Mouse (Mus musculus) midbrain, embryonic 10.5 days (tissue): ENCODE measurements around the gene Raly. TPM values are rescaled to one million over a fixed set of nuclear protein-coding genes. Genes with fewer than 3 reads are reported as not detected.
"Not testable (repeated sequence)": the region's sequence is repeated elsewhere in the genome, so short reads cannot be mapped to it uniquely, and the experiment has no call there.

Experiments used
- DNase-seq: peaks from one replicate; pipeline ENCODE4 v3.0.0-alpha.2; 2017; ENCODE audit warnings: low spot score
- H3K27ac ChIP-seq: fragments of 300-500 bp; sonication (generic); replicated peaks from 2 replicates; pipeline ENCODE4 v1.5.1; 2016; ENCODE audit warnings: mild to moderate bottlenecking
- H3K27me3 ChIP-seq: fragments of 300-500 bp; sonication (generic); 2 replicates; pipeline ENCODE4 v1.6.1; 2016; ENCODE audit warnings: low read depth, mild to moderate bottlenecking; ENCODE audit not compliant: poor library complexity, severe bottlenecking
- H3K36me3 ChIP-seq: fragments of 300-500 bp; sonication (generic); 2 replicates; pipeline ENCODE4 v1.6.1; 2016; ENCODE audit warnings: mild to moderate bottlenecking, moderate library complexity
- H3K4me1 ChIP-seq: fragments of 300-500 bp; sonication (generic); 2 replicates; pipeline ENCODE4 v1.6.1; 2016
- H3K4me3 ChIP-seq: fragments of 300-500 bp; sonication (generic); 2 replicates; pipeline ENCODE4 v1.5.1; 2016; ENCODE audit warnings: mild to moderate bottlenecking, moderate library complexity
- H3K9me3 ChIP-seq: fragments of 300-500 bp; sonication (generic); replicated peaks from 2 replicates; pipeline ENCODE4 v1.6.1; 2016; ENCODE audit warnings: mild to moderate bottlenecking
- WGBS: fragments of 180-500 bp; shearing (Covaris S2); methylation state at CpG from one replicate; pipeline ENCODE4 v1.1.7; 2016; 5-methylcytosine and 5-hydroxymethylcytosine counted together
- polyA plus RNA-seq: library from polyadenylated mRNA; unstranded; fragments of >200 nt; fragmentation: Nextera tagmentation; extraction: Ambion mirVana; gene quantifications from 2 replicates; pipeline ENCODE4 v1.2.1, GENCODE M21; 2016

The Raly gene
- polyA plus RNA-seq, 1 experiment from 2014 or later = 48.3 TPM

- Histone ChIP-seq H3K27me3 (peaks cover 10% of the 10 kb centered on the region), H3K4me3 (peak overlapping the region; percentile 97), H3K9me3 (no peaks in the 10 kb centered on the region), H3K4me1 (peaks cover 29% of the 10 kb centered on the region), H3K36me3 (peaks cover 27% of the 10 kb centered on the region), H3K27ac (peak overlapping the region; percentile 95)
- DNase-seq = no peak
- WGBS = 19% methylated on average over 2 of the region's 2 CpGs
Measured at GRCm38 (mm10) chr2:154891585-154891984, 100.7 kb downstream of the Raly start.

- H3K36me3 ChIP-seq = peaks cover 19% of the 10 kb centered on the region
- peak within 1 kb of the TSS; percentile 97 for H3K4me3 ChIP-seq
- DNase-seq = peak; percentile 96
- peaks cover 29% of the 10 kb centered on the region for H3K4me1 ChIP-seq
- peak within 1 kb of the TSS; percentile 95 for H3K27ac ChIP-seq
- peaks cover 10% of the 10 kb centered on the region for H3K27me3 ChIP-seq
- under 1% methylated on average over 75 of the region's 75 CpGs for WGBS
- H3K9me3 ChIP-seq = no peaks in the 10 kb centered on the region
Measured at GRCm38 (mm10) chr2:154892201-154893044, 101.5 kb downstream of the Raly start, which contains the start of gene Eif2s2. Gene Eif2s2 (minus strand): TSS chr2:154892935.

- Histone ChIP-seq H3K36me3 (peaks cover 13% of the 10 kb centered on the region), H3K4me3 (peak overlapping the region; percentile 97), H3K27me3 (peaks cover 10% of the 10 kb centered on the region), H3K9me3 (no peaks in the 10 kb centered on the region), H3K4me1 (peaks cover 29% of the 10 kb centered on the region), H3K27ac (peak overlapping the region; percentile 95)
- DNase-seq = no peak
- WGBS = 13% methylated on average over 12 of the region's 12 CpGs
Measured at GRCm38 (mm10) chr2:154893045-154893385, 102.1 kb downstream of the Raly start.

GRCm38 (mm10) chr2:154893548-154893947 is 102.7 kb downstream of the Raly start:
- DNase-seq = no peak
- WGBS = 58% methylated on average over 4 of the region's 4 CpGs
- Histone ChIP-seq H3K27me3 (peaks cover 10% of the 10 kb centered on the region), H3K9me3 (no peaks in the 10 kb centered on the region), H3K36me3 (peaks cover 7% of the 10 kb centered on the region), H3K27ac (no peak overlapping the region), H3K4me1 (peaks cover 29% of the 10 kb centered on the region), H3K4me3 (peak overlapping the region; percentile 97)

GRCm38 (mm10) chr2:154899004-154899403 is 108.1 kb downstream of the Raly start:
- 92% methylated on average over 8 of the region's 8 CpGs for WGBS
- not testable (repeated sequence) for H3K4me1 ChIP-seq, DNase-seq, H3K9me3 ChIP-seq, H3K4me3 ChIP-seq, H3K27ac ChIP-seq, H3K27me3 ChIP-seq, H3K36me3 ChIP-seq

GRCm38 (mm10) chr2:154899412-154899811 is 108.5 kb downstream of the Raly start:
- H3K27me3 ChIP-seq, H3K27ac ChIP-seq, H3K36me3 ChIP-seq, H3K9me3 ChIP-seq, H3K4me1 ChIP-seq, H3K4me3 ChIP-seq, DNase-seq: not testable (repeated sequence)
- 89% methylated on average over 4 of the region's 4 CpGs for WGBS

- Histone ChIP-seq H3K4me3 (no peak overlapping the region), H3K27me3 (no peaks in the 10 kb centered on the region), H3K9me3 (no peaks in the 10 kb centered on the region), H3K4me1 (no peaks in the 10 kb centered on the region), H3K27ac (no peak overlapping the region), H3K36me3 (no peaks in the 10 kb centered on the region)
- 96% methylated on average over 3 of the region's 3 CpGs for WGBS
- DNase-seq = no peak
Measured at GRCm38 (mm10) chr2:154902111-154902510, 111.2 kb downstream of the Raly start.

GRCm38 (mm10) chr2:154905796-154906195 is 114.9 kb downstream of the Raly start:
- no peaks in the 10 kb centered on the region for H3K9me3 ChIP-seq
- no peaks in the 10 kb centered on the region for H3K27me3 ChIP-seq
- no peak overlapping the region for H3K27ac ChIP-seq
- no peaks in the 10 kb centered on the region for H3K36me3 ChIP-seq
- 52% methylated on average over 2 of the region's 2 CpGs for WGBS
- H3K4me1 ChIP-seq = no peaks in the 10 kb centered on the region
- H3K4me3 ChIP-seq = no peak overlapping the region
- DNase-seq = no peak

- not testable (repeated sequence) for H3K27ac ChIP-seq, H3K9me3 ChIP-seq, DNase-seq, H3K4me3 ChIP-seq, H3K36me3 ChIP-seq, H3K4me1 ChIP-seq, H3K27me3 ChIP-seq
- WGBS = 48% methylated on average over 2 of the region's 2 CpGs
Measured at GRCm38 (mm10) chr2:154908223-154908622, 117.3 kb downstream of the Raly start.

GRCm38 (mm10) chr2:154909789-154910188 is 118.9 kb downstream of the Raly start:
- Histone ChIP-seq H3K4me3 (no peak overlapping the region), H3K27ac (no peak overlapping the region), H3K4me1 (no peaks in the 10 kb centered on the region), H3K9me3 (no peaks in the 10 kb centered on the region), H3K27me3 (no peaks in the 10 kb centered on the region), H3K36me3 (no peaks in the 10 kb centered on the region)
- 80% methylated on average over 6 of the region's 6 CpGs for WGBS
- no peak for DNase-seq

- Histone ChIP-seq H3K36me3 (no peaks in the 10 kb centered on the region), H3K27me3 (no peaks in the 10 kb centered on the region), H3K9me3 (no peaks in the 10 kb centered on the region), H3K4me1 (no peaks in the 10 kb centered on the region), H3K27ac (no peak overlapping the region), H3K4me3 (no peak overlapping the region)
- WGBS = 85% methylated on average over 12 of the region's 12 CpGs
- no peak for DNase-seq
Measured at GRCm38 (mm10) chr2:154915922-154916541, 125.1 kb downstream of the Raly start.

GRCm38 (mm10) chr2:154916547-154916946 is 125.7 kb downstream of the Raly start:
- Histone ChIP-seq H3K27ac (no peak overlapping the region), H3K27me3 (no peaks in the 10 kb centered on the region), H3K4me3 (no peak overlapping the region), H3K36me3 (no peaks in the 10 kb centered on the region), H3K4me1 (no peaks in the 10 kb centered on the region), H3K9me3 (no peaks in the 10 kb centered on the region)
- no peak for DNase-seq
- WGBS = 15% methylated on average over 2 of the region's 2 CpGs
